Mouse (Mus musculus): ENCODE data around the gene Rgs18. TPM values are rescaled to one million over a fixed set of nuclear protein-coding genes. Genes with fewer than 3 reads are reported as not detected.

Gene Rgs18
- polyA plus RNA-seq (2012; rRNA removed) = not detected in 2 replicates

DNA sequence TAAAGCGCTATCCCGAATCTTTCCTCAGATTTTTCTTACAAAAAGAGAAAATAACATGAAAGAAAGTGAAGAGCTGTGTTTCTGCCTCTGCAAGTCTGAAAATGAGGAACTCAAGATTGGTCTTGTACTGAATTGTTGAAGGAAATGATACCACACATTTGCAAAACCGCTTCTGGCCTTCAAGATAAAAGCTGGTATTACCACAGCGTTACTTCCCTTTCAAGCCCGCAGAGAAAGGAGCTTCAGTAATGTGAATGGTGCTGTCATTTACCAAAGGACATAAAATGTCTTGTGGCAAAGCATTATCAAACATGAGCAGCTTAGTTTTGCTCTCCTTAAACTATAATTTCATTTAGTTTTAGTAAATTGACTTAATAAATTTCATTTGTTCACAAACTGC is at the start of gene Rgs18:
Gene Rgs18 (minus strand): TSS at position 105 of the 400 bp plus-strand sequence.

Other genes starting within 250 kb of the Rgs18 start
- not detected in 2 replicates for gene Rgs21, start 207.8 kb downstream of the Rgs18 start, polyA plus RNA-seq (2012; rRNA removed)